Mouse (Mus musculus) spleen, adult 2 months (tissue): ENCODE measurements at regions not wholly inside any gene's neighbourhood (a gene's known extent, or its start where the extent isn't known, plus 50 kb on each side); places are given as distances from the start of the nearest gene placed in this dataset.

Source experiments
- CTCF ChIP-seq: fragments of 200-500 bp; IDR thresholded peaks from 2 replicates; pipeline ENCODE4 v1.5.1; 2011; ENCODE audit warnings: mild to moderate bottlenecking, inconsistent platforms; ENCODE audit not compliant: insufficient read depth, insufficient read length, insufficient replicate concordance; ENCODE audit errors: extremely low read depth
- POLR2A ChIP-seq: fragments of 200-500 bp; IDR thresholded peaks from 2 replicates; pipeline ENCODE4 v1.6.1; 2011; ENCODE audit warnings: low read depth, low read length, inconsistent platforms

DNA sequence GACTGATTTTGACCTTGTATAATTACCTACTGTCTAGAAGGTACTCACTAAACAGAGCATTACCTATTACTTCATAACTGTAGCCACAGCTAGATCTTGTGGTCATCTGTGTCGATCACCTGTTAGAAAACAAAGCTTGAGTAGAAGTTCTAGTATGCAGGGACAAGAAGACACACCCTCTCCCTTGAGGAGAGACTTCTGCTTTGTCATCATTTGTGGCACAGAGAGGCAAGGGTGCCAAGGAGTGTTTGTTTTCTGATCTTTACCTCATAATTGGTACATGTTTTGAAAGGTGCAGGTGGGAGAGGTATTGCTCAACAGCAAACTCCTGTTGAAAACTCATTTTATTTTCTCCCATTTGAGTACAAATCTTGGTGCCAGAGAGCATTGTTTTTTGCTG lies 217.0 kb downstream of the Klf5 start:
- TF ChIP-seq POLR2A (no peak), CTCF (no peak)
